Mouse (Mus musculus): ENCODE measurements around the gene Scube2. TPM values are rescaled to one million over a fixed set of nuclear protein-coding genes. Genes with fewer than 3 reads are reported as not detected.
A peak's percentile ranks its signal among the peaks of the same experiment; 100 is the strongest.

Gene Scube2
- polyA plus RNA-seq, 1 experiment = not detected

DNA sequence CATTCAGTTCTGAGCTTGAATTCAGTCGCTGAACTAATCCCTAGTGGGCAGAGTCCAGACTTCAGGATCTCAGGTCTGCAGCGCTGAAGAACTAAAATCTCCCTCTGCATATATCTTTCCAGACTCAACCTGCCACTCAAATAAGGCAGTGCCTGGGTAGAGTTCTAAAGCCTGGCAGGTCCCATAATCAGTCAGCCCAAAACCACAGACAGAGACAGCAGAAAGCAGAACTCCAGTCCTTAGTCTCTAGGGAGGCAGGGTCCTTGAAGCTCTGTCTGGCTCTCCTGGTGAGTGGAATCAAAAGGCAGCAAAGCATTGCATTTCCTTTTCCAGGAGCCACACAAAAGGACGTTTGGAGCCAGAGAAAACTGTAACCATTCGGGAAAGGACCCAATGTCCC is 1.9 kb downstream of the Scube2 start:
- Histone ChIP-seq H3K79me2 (ENCODE audit: control insufficient read depth, insufficient read depth) (no peaks in the 10 kb centered on the region), H3K27me3 (ENCODE audit: control insufficient read depth, insufficient read depth, insufficient read length) (peaks cover 21% of the 10 kb centered on the region), H3K4me3 (no peak overlapping the region), H3ac (ENCODE audit: control insufficient read depth, insufficient read length) (no peak overlapping the region), H3K36me3 (ENCODE audit: control insufficient read depth, insufficient read depth) (no peaks in the 10 kb centered on the region), H3K4me2 (ENCODE audit: low read depth) (no peak overlapping the region)
- TF ChIP-seq POLR2AphosphoS2 (IDR thresholded peaks at IDR 0.05; ENCODE audit: insufficient read length, low read depth) (no peak), TCF3 (IDR thresholded peaks at IDR 0.05; ENCODE audit: insufficient read length, low read depth) (no peak), TCF12 (IDR thresholded peaks at IDR 0.05; ENCODE audit: insufficient read depth, poor library complexity, severe bottlenecking) (no peak), MAX (IDR thresholded peaks at IDR 0.05; ENCODE audit: low read depth) (no peak), MYOG (IDR thresholded peaks at IDR 0.05; ENCODE audit: control insufficient read depth in 1 of 3, insufficient read depth in 1 of 3, insufficient read length in 2 of 3, low read depth in 2 of 3) (no peak), REST (IDR thresholded peaks at IDR 0.05; ENCODE audit: insufficient read depth, insufficient read length) (no peak), USF1 (IDR thresholded peaks at IDR 0.05; ENCODE audit: low read depth) (no peak), E2F4 (IDR thresholded peaks at IDR 0.05; ENCODE audit: insufficient read depth) (no peak), CEBPB (IDR thresholded peaks at IDR 0.05; ENCODE audit: insufficient read depth, poor library complexity, severe bottlenecking) (no peak), MYOD1 (IDR thresholded peaks at IDR 0.05; ENCODE audit: control insufficient read depth in 1 of 3, insufficient read length in 2 of 3, low read depth in 2 of 3) (no peak)

- Histone ChIP-seq H3K27me3 (ENCODE audit: control insufficient read depth, insufficient read depth, insufficient read length) (peaks cover 15% of the 10 kb centered on the region), H3K79me2 (ENCODE audit: control insufficient read depth, insufficient read depth) (no peaks in the 10 kb centered on the region), H3K4me3 (no peak overlapping the region), H3ac (ENCODE audit: control insufficient read depth, insufficient read length) (no peak overlapping the region), H3K36me3 (ENCODE audit: control insufficient read depth, insufficient read depth) (no peaks in the 10 kb centered on the region), H3K4me2 (ENCODE audit: low read depth) (no peak overlapping the region)
- TF ChIP-seq MYOD1 (IDR thresholded peaks at IDR 0.05; ENCODE audit: control insufficient read depth in 1 of 3, insufficient read length in 2 of 3, low read depth in 2 of 3) (no peak), SRF (IDR thresholded peaks at IDR 0.05; ENCODE audit: control insufficient read depth, insufficient read length, low read depth) (no peak), MAX (IDR thresholded peaks at IDR 0.05; ENCODE audit: low read depth) (no peak), USF1 (IDR thresholded peaks at IDR 0.05; ENCODE audit: low read depth) (no peak), E2F4 (IDR thresholded peaks at IDR 0.05; ENCODE audit: insufficient read depth) (no peak), MYOG (IDR thresholded peaks at IDR 0.05; ENCODE audit: control insufficient read depth in 1 of 3, insufficient read depth in 1 of 3, insufficient read length in 2 of 3, low read depth in 2 of 3) (no peak), TCF12 (IDR thresholded peaks at IDR 0.05; ENCODE audit: insufficient read depth, poor library complexity, severe bottlenecking) (no peak), POLR2A (IDR thresholded peaks at IDR 0.05; ENCODE audit: insufficient read length, low read depth) (no peak), CEBPB (IDR thresholded peaks at IDR 0.05; ENCODE audit: insufficient read depth, poor library complexity, severe bottlenecking) (no peak)
These were observed 5.3 kb downstream of the Scube2 start for GRCm38 (mm10) chr7:109860162-109860561.

DNA sequence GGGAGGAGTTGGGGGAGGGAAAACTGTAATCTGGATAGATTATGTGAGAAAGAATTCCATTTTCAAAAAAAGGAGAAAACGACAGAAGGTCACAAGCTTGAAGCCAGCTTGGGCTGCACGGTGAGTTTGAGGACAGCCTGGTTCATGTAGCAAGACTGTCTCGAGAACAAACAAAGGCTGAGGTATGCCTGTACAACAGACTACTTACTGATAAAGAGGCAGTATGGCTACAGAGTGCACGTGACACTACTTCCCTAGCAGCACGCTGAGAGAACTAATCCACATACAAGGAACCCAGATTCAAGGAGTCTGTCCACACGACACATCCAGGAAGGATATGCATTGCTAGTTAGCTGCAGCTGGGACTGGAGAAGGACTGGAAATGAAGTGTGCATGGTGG is 6.1 kb downstream of the Scube2 start:
- TF ChIP-seq MYOG (IDR thresholded peaks at IDR 0.05; ENCODE audit: control insufficient read depth in 1 of 3, insufficient read depth in 1 of 3, insufficient read length in 2 of 3, low read depth in 2 of 3) (no peak), REST (IDR thresholded peaks at IDR 0.05; ENCODE audit: insufficient read depth, insufficient read length) (no peak)
- Histone ChIP-seq H3K79me2 (ENCODE audit: control insufficient read depth, insufficient read depth) (no peaks in the 10 kb centered on the region), H3K4me3 (no peak overlapping the region), H3ac (ENCODE audit: control insufficient read depth, insufficient read length) (no peak overlapping the region), H3K27me3 (ENCODE audit: control insufficient read depth, insufficient read depth, insufficient read length) (peaks cover 7% of the 10 kb centered on the region), H3K36me3 (ENCODE audit: control insufficient read depth, insufficient read depth) (no peaks in the 10 kb centered on the region), H3K4me2 (ENCODE audit: low read depth) (no peak overlapping the region)

GRCm38 (mm10) chr7:109852752-109853212 is 12.7 kb downstream of the Scube2 start:
- Histone ChIP-seq H3ac (ENCODE audit: control insufficient read depth, insufficient read length) (no peak overlapping the region), H3K36me3 (ENCODE audit: control insufficient read depth, insufficient read depth) (no peaks in the 10 kb centered on the region), H3K27me3 (ENCODE audit: control insufficient read depth, insufficient read depth, insufficient read length) (peaks cover 16% of the 10 kb centered on the region), H3K79me2 (ENCODE audit: control insufficient read depth, insufficient read depth) (no peaks in the 10 kb centered on the region), H3K4me2 (ENCODE audit: low read depth) (peak overlapping the region; percentile 19), H3K4me3 (no peak overlapping the region)
- TF ChIP-seq TCF12 (IDR thresholded peaks at IDR 0.05; ENCODE audit: insufficient read depth, poor library complexity, severe bottlenecking) = no peak
- no peak for TF ChIP-seq SRF (IDR thresholded peaks at IDR 0.05; ENCODE audit: control insufficient read depth, insufficient read length, low read depth)
- no peak for TF ChIP-seq TCF3 (IDR thresholded peaks at IDR 0.05; ENCODE audit: insufficient read length, low read depth)
- TF ChIP-seq CEBPB (IDR thresholded peaks at IDR 0.05; ENCODE audit: insufficient read depth, poor library complexity, severe bottlenecking) = no peak
- no peak for TF ChIP-seq MYOG (IDR thresholded peaks at IDR 0.05; ENCODE audit: control insufficient read depth in 1 of 3, insufficient read depth in 1 of 3, insufficient read length in 2 of 3, low read depth in 2 of 3)
- TF ChIP-seq REST (IDR thresholded peaks at IDR 0.05; ENCODE audit: insufficient read depth, insufficient read length) = no peak
- no peak for TF ChIP-seq MYOD1 (IDR thresholded peaks at IDR 0.05; ENCODE audit: control insufficient read depth in 1 of 3, insufficient read length in 2 of 3, low read depth in 2 of 3)
- TF ChIP-seq MAX (IDR thresholded peaks at IDR 0.05; ENCODE audit: low read depth) = no peak
- TF ChIP-seq USF1 (IDR thresholded peaks at IDR 0.05; ENCODE audit: low read depth) = no peak
- TF ChIP-seq E2F4 (IDR thresholded peaks at IDR 0.05; ENCODE audit: insufficient read depth) = no peak

GRCm38 (mm10) chr7:109852017-109852416 is 13.5 kb downstream of the Scube2 start:
- no peak for TF ChIP-seq E2F4 (IDR thresholded peaks at IDR 0.05; ENCODE audit: insufficient read depth)
- TF ChIP-seq MAX (IDR thresholded peaks at IDR 0.05; ENCODE audit: low read depth) = no peak
- TF ChIP-seq CEBPB (IDR thresholded peaks at IDR 0.05; ENCODE audit: insufficient read depth, poor library complexity, severe bottlenecking) = no peak
- TF ChIP-seq TCF3 (IDR thresholded peaks at IDR 0.05; ENCODE audit: insufficient read length, low read depth) = no peak
- no peak for TF ChIP-seq POLR2A (IDR thresholded peaks at IDR 0.05; ENCODE audit: insufficient read length, low read depth)
- TF ChIP-seq TCF12 (IDR thresholded peaks at IDR 0.05; ENCODE audit: insufficient read depth, poor library complexity, severe bottlenecking) = no peak
- TF ChIP-seq USF1 (IDR thresholded peaks at IDR 0.05; ENCODE audit: low read depth) = no peak
- TF ChIP-seq POLR2AphosphoS2 (IDR thresholded peaks at IDR 0.05; ENCODE audit: insufficient read length, low read depth) = no peak
- TF ChIP-seq MYOD1 (IDR thresholded peaks at IDR 0.05; ENCODE audit: control insufficient read depth in 1 of 3, insufficient read length in 2 of 3, low read depth in 2 of 3) = no peak
- no peak for TF ChIP-seq SRF (IDR thresholded peaks at IDR 0.05; ENCODE audit: control insufficient read depth, insufficient read length, low read depth)
- no peak overlapping the region for H3K4me2 ChIP-seq (ENCODE audit: low read depth)
- H3K79me2 ChIP-seq (ENCODE audit: control insufficient read depth, insufficient read depth) = no peaks in the 10 kb centered on the region
- H3K27me3 ChIP-seq (ENCODE audit: control insufficient read depth, insufficient read depth, insufficient read length) = peaks cover 16% of the 10 kb centered on the region
- no peak overlapping the region for H3ac ChIP-seq (ENCODE audit: control insufficient read depth, insufficient read length)
- no peak overlapping the region for H3K4me3 ChIP-seq
- H3K36me3 ChIP-seq (ENCODE audit: control insufficient read depth, insufficient read depth) = no peaks in the 10 kb centered on the region
